8 mouse cellular contexts compared by ENCODE assay signal in the genomic region with DNA sequence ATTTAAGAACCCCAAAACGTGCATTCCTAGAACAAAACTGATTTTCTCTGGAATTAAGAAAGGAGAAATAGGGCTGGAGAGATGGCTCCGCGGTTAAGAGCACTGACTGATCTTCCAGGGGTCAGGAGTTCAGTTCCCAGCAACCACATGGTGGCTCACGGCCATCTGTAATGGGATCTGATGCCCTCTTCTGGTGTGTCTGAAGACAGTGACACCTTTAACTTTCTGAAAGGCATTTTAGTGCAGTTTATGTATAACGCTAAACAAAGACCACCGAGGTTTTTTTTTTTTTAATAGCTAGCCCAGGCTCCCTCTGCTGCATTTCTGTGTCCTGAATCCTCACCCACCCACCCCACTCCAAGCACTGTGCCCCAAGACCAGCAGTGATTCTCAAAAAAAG. TPM values are rescaled to one million over a fixed set of nuclear protein-coding genes. Genes with fewer than 3 reads are reported as not detected.
A peak's percentile ranks its signal among the peaks of the same experiment; 100 is the strongest.
DNase-seq lines count a peak whose midpoint lies in the region; ATAC-seq and TF ChIP-seq lines count a peak whose summit lies in the region.
"Had no signal": no experiment of that assay in that cellular context is flagged by ENCODE, and none has a peak within 500 bp of the region (broad histone marks: within the 10 kb centered on the region; RNA-seq: fewer than 3 reads in every experiment).

No protein-coding gene starts in this region.

- peak; percentile 14; the same call in 1 of the 2 replicates for TF ChIP-seq CTCF in liver, adult 2 months (IDR thresholded peaks at IDR 0.05; ENCODE audit: low read depth, low read length)
- TF ChIP-seq CTCF in liver, postnatal 0 days (IDR thresholded peaks at IDR 0.05; ENCODE audit: low read depth): no peak

- TF ChIP-seq EP300 in liver, postnatal 0 days (IDR thresholded peaks at IDR 0.05; ENCODE audit: low read depth): no peak

- H3K4me3 ChIP-seq in liver, adult 2 months (ENCODE audit: insufficient read depth, low read depth, low read length): no peak overlapping the region
- no peak overlapping the region for H3K4me3 ChIP-seq in liver, postnatal 0 days (ENCODE audit: low read depth, low read length)
- no peak overlapping the region for H3K4me3 ChIP-seq in forebrain, embryonic 13.5 days
- H3K4me3 ChIP-seq in limb, embryonic 12.5 days (replicated peaks): no peak overlapping the region
- no peak overlapping the region for H3K4me3 ChIP-seq in neural tube, embryonic 13.5 days

- H3K36me3 ChIP-seq in liver, adult 2 months (ENCODE audit: control insufficient read depth, insufficient read depth, low read length): no peaks in the 10 kb centered on the region
- no peaks in the 10 kb centered on the region for H3K36me3 ChIP-seq in liver, postnatal 0 days (replicated peaks; ENCODE audit: insufficient read depth, low read length)
- H3K36me3 ChIP-seq in forebrain, embryonic 13.5 days (ENCODE audit: poor library complexity, severe bottlenecking): no peaks in the 10 kb centered on the region
- H3K36me3 ChIP-seq in limb, embryonic 12.5 days: no peaks in the 10 kb centered on the region
- H3K36me3 ChIP-seq in neural tube, embryonic 13.5 days: no peaks in the 10 kb centered on the region

- no peaks in the 10 kb centered on the region for H3K27me3 ChIP-seq in liver, adult 2 months (ENCODE audit: control insufficient read depth, insufficient read depth, low read length)
- H3K27me3 ChIP-seq in liver, postnatal 0 days (ENCODE audit: insufficient read depth, low read length): no peaks in the 10 kb centered on the region
- 0 out of 2 replicates have a peak, but pooled peaks cover 2% of the 10 kb centered on the region for H3K27me3 ChIP-seq in forebrain, embryonic 13.5 days
- H3K27me3 ChIP-seq in limb, embryonic 12.5 days: no peaks in the 10 kb centered on the region; the same call in 1 of the 2 replicates
- H3K27me3 ChIP-seq in neural tube, embryonic 13.5 days: peaks cover 9% of the 10 kb centered on the region

- no peak for TF ChIP-seq POLR2A in liver, adult 2 months (IDR thresholded peaks at IDR 0.05; ENCODE audit: extremely low read depth, insufficient read depth, low read length)

- H3K4me1 ChIP-seq in liver, adult 2 months (ENCODE audit: control insufficient read depth, insufficient read depth, low read length): no peaks in the 10 kb centered on the region
- H3K4me1 ChIP-seq in liver, postnatal 0 days (ENCODE audit: insufficient read depth): no peaks in the 10 kb centered on the region; the same call in none of the 2 replicates
- 0 out of 2 replicates have a peak, but pooled peaks cover 4% of the 10 kb centered on the region for H3K4me1 ChIP-seq in forebrain, embryonic 13.5 days
- peaks cover 10% of the 10 kb centered on the region; the same call in 1 of the 2 replicates for H3K4me1 ChIP-seq in limb, embryonic 12.5 days (replicated peaks)
- H3K4me1 ChIP-seq in neural tube, embryonic 13.5 days (replicated peaks): 0 out of 2 replicates have a peak, but pooled peaks cover 5% of the 10 kb centered on the region

- no peak for ATAC-seq in liver, postnatal 0 days
- ATAC-seq in forebrain, embryonic 13.5 days: no peak
- no peak for ATAC-seq in limb, embryonic 12.5 days (ENCODE audit: insufficient number of reproducible peaks, insufficient read depth, low FRiP score, low TSS enrichment, low read depth)
- no peak for ATAC-seq in neural tube, embryonic 13.5 days (ENCODE audit: low read depth)

- 13% methylated on average over 6 of the region's 6 CpGs for WGBS in liver, adult 2 months
- 9% methylated on average over 6 of the region's 6 CpGs for WGBS in liver, postnatal 0 days (ENCODE audit: insufficient replicate concordance)
- WGBS in forebrain, embryonic 13.5 days: 19% methylated on average over 6 of the region's 6 CpGs
- WGBS in limb, embryonic 12.5 days: 16% methylated on average over 6 of the region's 6 CpGs
- WGBS in neural tube, embryonic 13.5 days: 25% methylated on average over 6 of the region's 6 CpGs

- H3K79me2 ChIP-seq in liver, adult 2 months (ENCODE audit: control insufficient read depth, insufficient read depth, low read length): no peaks in the 10 kb centered on the region

- peak; percentile 25 for DNase-seq in liver, adult 2 months (ENCODE audit: extremely low read depth, low read depth, low spot score)
- no peak for DNase-seq in liver, postnatal 0 days
- DNase-seq in urinary bladder, adult 18-20 months (ENCODE audit: low spot score in 2 of 2): no peak
- no peak for DNase-seq in adrenal gland, postnatal 25 days

- no peak overlapping the region for H3K4me2 ChIP-seq in liver, postnatal 0 days (ENCODE audit: low read depth, low read length)
- H3K4me2 ChIP-seq in forebrain, embryonic 13.5 days: no peak overlapping the region
- H3K4me2 ChIP-seq in limb, embryonic 12.5 days: peak overlapping the region; percentile 48
- H3K4me2 ChIP-seq in neural tube, embryonic 13.5 days: peak overlapping the region; percentile 52; the same call in 1 of the 2 replicates

- no peak overlapping the region for H3K27ac ChIP-seq in liver, adult 2 months (replicated peaks; ENCODE audit: insufficient read depth, low read depth, low read length)
- H3K27ac ChIP-seq in liver, postnatal 0 days (ENCODE audit: low read depth): no peak overlapping the region
- H3K27ac ChIP-seq in forebrain, embryonic 13.5 days: no peak overlapping the region
- no peak overlapping the region for H3K27ac ChIP-seq in limb, embryonic 12.5 days
- H3K27ac ChIP-seq in neural tube, embryonic 13.5 days (replicated peaks): no peak overlapping the region

- no peak overlapping the region for H3K9ac ChIP-seq in liver, adult 2 months (ENCODE audit: low read depth, low read length)
- H3K9ac ChIP-seq in liver, postnatal 0 days (replicated peaks): no peak overlapping the region
- peak overlapping the region; percentile 50; the same call in 1 of the 2 replicates for H3K9ac ChIP-seq in forebrain, embryonic 13.5 days
- no peak overlapping the region for H3K9ac ChIP-seq in limb, embryonic 12.5 days (replicated peaks)
- 0 out of 2 replicates have a peak overlapping the region, but pooled peaks have one; percentile 46 for H3K9ac ChIP-seq in neural tube, embryonic 13.5 days

- H3K9me3 ChIP-seq in liver, postnatal 0 days (ENCODE audit: low read length): no peaks in the 10 kb centered on the region
- no peaks in the 10 kb centered on the region for H3K9me3 ChIP-seq in forebrain, embryonic 13.5 days (replicated peaks)
- no peaks in the 10 kb centered on the region for H3K9me3 ChIP-seq in limb, embryonic 12.5 days
- H3K9me3 ChIP-seq in neural tube, embryonic 13.5 days: no peaks in the 10 kb centered on the region

RNA-seq across cellular contexts. Expression of gene Krt8, which starts 19.5 kb away (rescaled TPM):
- 240 and 251 TPM in 2 replicates for total RNA-seq in liver, adult 2 months (2014; rRNA removed)
- polyA plus RNA-seq in liver, adult 2 months (2012; rRNA removed): 155 and 168 TPM in 2 replicates
- 125 and 129 TPM in 2 replicates for polyA plus RNA-seq in liver, postnatal 0 days (2015; fragmentation: Nextera tagmentation; extraction: Ambion mirVana)
- polyA plus RNA-seq in forebrain, embryonic 13.5 days (2015; fragmentation: Nextera tagmentation; extraction: Ambion mirVana): 1.7 and 2.6 TPM in 2 replicates
- 10.3 and 11.3 TPM in 2 replicates for polyA plus RNA-seq in limb, embryonic 12.5 days (2016; fragmentation: Nextera tagmentation; extraction: Ambion mirVana)
- 0.82 and 4.3 TPM in 2 replicates for polyA plus RNA-seq in neural tube, embryonic 13.5 days (2015; fragmentation: Nextera tagmentation; extraction: Ambion mirVana)
- 0.36 and 1.00 TPM in 2 replicates for total RNA-seq in adrenal gland, postnatal 25 days (2021)

RNA-seq across cellular contexts. Expression of gene Krt78, which starts 30.7 kb away (rescaled TPM):
- total RNA-seq in liver, adult 2 months (2014; rRNA removed): not detected in 2 replicates
- polyA plus RNA-seq in liver, adult 2 months (2012; rRNA removed): not detected in 2 replicates
- polyA plus RNA-seq in liver, postnatal 0 days (2015; fragmentation: Nextera tagmentation; extraction: Ambion mirVana): not detected in 2 replicates
- not detected in 2 replicates for polyA plus RNA-seq in forebrain, embryonic 13.5 days (2015; fragmentation: Nextera tagmentation; extraction: Ambion mirVana)
- not detected in 2 replicates for polyA plus RNA-seq in limb, embryonic 12.5 days (2016; fragmentation: Nextera tagmentation; extraction: Ambion mirVana)
- polyA plus RNA-seq in neural tube, embryonic 13.5 days (2015; fragmentation: Nextera tagmentation; extraction: Ambion mirVana): not detected in 2 replicates
- not detected in 2 replicates for total RNA-seq in adrenal gland, postnatal 25 days (2021)
- total RNA-seq: hematopoietic stem cell, adult 5-6 weeks had no signal

RNA-seq across cellular contexts. Expression of gene Krt18, which starts 43.2 kb away (rescaled TPM):
- 255 and 258 TPM in 2 replicates for total RNA-seq in liver, adult 2 months (2014; rRNA removed)
- 110 and 124 TPM in 2 replicates for polyA plus RNA-seq in liver, adult 2 months (2012; rRNA removed)
- 234 and 261 TPM in 2 replicates for polyA plus RNA-seq in liver, postnatal 0 days (2015; fragmentation: Nextera tagmentation; extraction: Ambion mirVana)
- 2.4 and 6.3 TPM in 2 replicates for polyA plus RNA-seq in forebrain, embryonic 13.5 days (2015; fragmentation: Nextera tagmentation; extraction: Ambion mirVana)
- polyA plus RNA-seq in limb, embryonic 12.5 days (2016; fragmentation: Nextera tagmentation; extraction: Ambion mirVana): 21.2 and 21.5 TPM in 2 replicates
- 1.4 and 3.8 TPM in 2 replicates for polyA plus RNA-seq in neural tube, embryonic 13.5 days (2015; fragmentation: Nextera tagmentation; extraction: Ambion mirVana)
- 1.5 and 1.8 TPM in 2 replicates for total RNA-seq in adrenal gland, postnatal 25 days (2021)

RNA-seq across cellular contexts. Expression of gene Krt79, which starts 44.6 kb away (rescaled TPM):
- total RNA-seq in liver, adult 2 months (2014; rRNA removed): 0.09 TPM in 1 of 2 replicates, not detected in the other
- 0.04 and 0.10 TPM in 2 replicates for polyA plus RNA-seq in liver, adult 2 months (2012; rRNA removed)
- polyA plus RNA-seq in liver, postnatal 0 days (2015; fragmentation: Nextera tagmentation; extraction: Ambion mirVana): not detected in 2 replicates
- polyA plus RNA-seq in forebrain, embryonic 13.5 days (2015; fragmentation: Nextera tagmentation; extraction: Ambion mirVana): 0.10 and 0.33 TPM in 2 replicates
- 0.17 TPM in 1 of 2 replicates, not detected in the other for polyA plus RNA-seq in limb, embryonic 12.5 days (2016; fragmentation: Nextera tagmentation; extraction: Ambion mirVana)
- polyA plus RNA-seq in neural tube, embryonic 13.5 days (2015; fragmentation: Nextera tagmentation; extraction: Ambion mirVana): 0.32 TPM in 2 replicates
- 0.57 and 0.76 TPM in 2 replicates for total RNA-seq in adrenal gland, postnatal 25 days (2021)
- total RNA-seq: hematopoietic stem cell, adult 5-6 weeks had no signal

Comparison
In these comparisons a context has a peak if more than half of its experiments do, and no peak if none do; other contexts are left out.
1. H3K9ac ChIP-seq: peak in forebrain, embryonic 13.5 days (single experiment) and neural tube, embryonic 13.5 days (single experiment); none in liver, adult 2 months (single experiment), liver, postnatal 0 days (single experiment) and limb, embryonic 12.5 days (single experiment).
2. H3K4me2 ChIP-seq: peak in limb, embryonic 12.5 days (single experiment) and neural tube, embryonic 13.5 days (single experiment); none in liver, postnatal 0 days (single experiment) and forebrain, embryonic 13.5 days (single experiment).
3. RNA of gene Krt8, which starts 19.5 kb away (polyA plus RNA-seq): 155 to 168 TPM in liver, adult 2 months and 125 to 129 TPM in liver, postnatal 0 days; 10.3 to 11.3 TPM in limb, embryonic 12.5 days, 1.7 to 2.6 TPM in forebrain, embryonic 13.5 days and 0.82 to 4.3 TPM in neural tube, embryonic 13.5 days; every median in the first group is over 10 times any median in the second.